Mouse (Mus musculus) liver, postnatal 0 days (tissue): ENCODE results near the gene Zfp872.

Experiments
- CTCF ChIP-seq: sonication (generic); IDR thresholded peaks from 2 replicates; pipeline ENCODE4 v1.5.1; 2016; ENCODE audit warnings: antibody characterized with exemption, low read depth
- EP300 ChIP-seq: IDR thresholded peaks from 2 replicates; pipeline ENCODE4 v1.6.1; 2016; ENCODE audit warnings: antibody characterized with exemption, low read depth, mild to moderate bottlenecking

DNA sequence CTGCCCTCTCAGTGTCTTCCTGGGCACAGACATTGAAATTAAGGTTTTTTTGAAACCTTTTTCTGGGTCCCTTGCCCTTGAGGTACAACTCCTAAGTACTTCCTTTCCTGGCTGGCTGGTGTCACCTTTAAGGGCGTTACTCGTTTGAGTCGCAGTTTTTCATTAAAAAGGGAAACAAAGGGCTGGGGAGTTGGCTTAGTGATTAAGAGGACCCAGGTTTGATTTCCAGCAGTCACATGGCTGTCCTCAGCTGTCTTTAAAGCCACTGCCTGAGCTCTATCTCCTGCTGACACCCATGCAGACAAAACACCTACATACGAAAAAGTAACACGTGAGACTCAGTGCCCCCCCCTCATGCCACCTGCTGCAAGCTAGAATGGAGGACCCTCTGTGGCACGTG, 21.9 kb upstream of the Zfp872 start:
- TF ChIP-seq CTCF (no peak), EP300 (no peak)
